Mouse (Mus musculus) heart, postnatal 0 days (tissue): Measurements from ENCODE around the gene Cldnd2.
A peak's percentile ranks its signal among the peaks of the same experiment; 100 is the strongest.

Experiments
- CTCF ChIP-seq: IDR thresholded peaks from 2 replicates; pipeline ENCODE4 v1.5.1; 2016; ENCODE audit warnings: antibody characterized with exemption, control low read depth, low read depth
- EP300 ChIP-seq: IDR thresholded peaks from 2 replicates; pipeline ENCODE4 v1.6.1; 2016; ENCODE audit warnings: antibody characterized with exemption, low read depth

DNA sequence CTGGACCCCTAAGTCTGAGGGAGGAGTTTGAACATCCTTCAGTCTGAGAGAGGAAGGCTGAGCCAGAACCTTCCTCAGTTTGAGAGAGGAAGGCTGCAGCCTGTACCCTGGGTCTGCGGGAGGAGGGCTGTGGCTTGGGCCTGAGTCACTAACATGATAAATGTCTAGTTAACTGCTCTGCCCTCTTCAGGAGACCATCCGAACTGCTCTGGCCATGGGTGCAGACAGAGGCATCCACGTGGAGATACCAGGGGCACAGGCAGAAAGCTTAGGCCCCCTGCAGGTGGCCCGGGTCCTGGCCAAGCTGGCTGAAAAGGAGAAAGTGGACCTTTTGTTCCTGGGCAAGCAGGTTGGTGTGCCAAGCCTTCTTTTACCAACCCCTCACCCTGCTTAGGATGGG, 12.0 kb downstream of the Cldnd2 start:
- TF ChIP-seq CTCF (peak; percentile 29), EP300 (no peak)
